Mouse (Mus musculus): ENCODE measurements at regions not wholly inside any gene's neighbourhood (a gene's known extent, or its start where the extent isn't known, plus 50 kb on each side); places are given as distances from the start of the nearest gene placed in this dataset.

GRCm38 (mm10) chr15:62271428-62271827, 1348.6 kb upstream of the A1bg start:
- ATAC-seq (ENCODE audit: extremely low read depth, insufficient number of reproducible peaks, low FRiP score, poor library complexity, severe bottlenecking): no peak

- ATAC-seq (ENCODE audit: extremely low read depth, insufficient number of reproducible peaks, low FRiP score, poor library complexity, severe bottlenecking): no peak
Measured at GRCm38 (mm10) chr15:62268189-62268588, 1345.4 kb upstream of the A1bg start.

GRCm38 (mm10) chr15:62267536-62267935, 1344.7 kb upstream of the A1bg start:
- ATAC-seq (ENCODE audit: extremely low read depth, insufficient number of reproducible peaks, low FRiP score, poor library complexity, severe bottlenecking): no peak

GRCm38 (mm10) chr15:62266025-62266424, 1343.2 kb upstream of the A1bg start:
- ATAC-seq (ENCODE audit: extremely low read depth, insufficient number of reproducible peaks, low FRiP score, poor library complexity, severe bottlenecking): no peak

- peak; percentile 54; the same call in 1 of the 2 replicates for ATAC-seq (ENCODE audit: extremely low read depth, insufficient number of reproducible peaks, low FRiP score, poor library complexity, severe bottlenecking)
Measured at GRCm38 (mm10) chr15:62265484-62265937, 1342.7 kb upstream of the A1bg start.

GRCm38 (mm10) chr15:62264966-62265365, 1342.2 kb upstream of the A1bg start:
- ATAC-seq (ENCODE audit: extremely low read depth, insufficient number of reproducible peaks, low FRiP score, poor library complexity, severe bottlenecking): no peak

- no peak for ATAC-seq (ENCODE audit: extremely low read depth, insufficient number of reproducible peaks, low FRiP score, poor library complexity, severe bottlenecking)
Measured at GRCm38 (mm10) chr15:62264183-62264582, 1341.4 kb upstream of the A1bg start.

- no peak for ATAC-seq (ENCODE audit: extremely low read depth, insufficient number of reproducible peaks, low FRiP score, poor library complexity, severe bottlenecking)
Measured at GRCm38 (mm10) chr15:62262487-62262886, 1339.7 kb upstream of the A1bg start.

GRCm38 (mm10) chr15:62261520-62261919, 1338.7 kb upstream of the A1bg start:
- ATAC-seq (ENCODE audit: extremely low read depth, insufficient number of reproducible peaks, low FRiP score, poor library complexity, severe bottlenecking): no peak

- no peak for ATAC-seq (ENCODE audit: extremely low read depth, insufficient number of reproducible peaks, low FRiP score, poor library complexity, severe bottlenecking)
Measured at GRCm38 (mm10) chr15:62258611-62259010, 1335.8 kb upstream of the A1bg start.

GRCm38 (mm10) chr15:62257955-62258354, 1335.1 kb upstream of the A1bg start:
- no peak for ATAC-seq (ENCODE audit: extremely low read depth, insufficient number of reproducible peaks, low FRiP score, poor library complexity, severe bottlenecking)

GRCm38 (mm10) chr15:62257110-62257667, 1334.4 kb upstream of the A1bg start:
- no peak for ATAC-seq (ENCODE audit: extremely low read depth, insufficient number of reproducible peaks, low FRiP score, poor library complexity, severe bottlenecking)

GRCm38 (mm10) chr15:62255571-62255970, 1332.8 kb upstream of the A1bg start:
- ATAC-seq (ENCODE audit: extremely low read depth, insufficient number of reproducible peaks, low FRiP score, poor library complexity, severe bottlenecking): no peak

GRCm38 (mm10) chr15:62253724-62254123, 1330.9 kb upstream of the A1bg start:
- no peak for ATAC-seq (ENCODE audit: extremely low read depth, insufficient number of reproducible peaks, low FRiP score, poor library complexity, severe bottlenecking)

GRCm38 (mm10) chr15:62252078-62252833, 1329.4 kb upstream of the A1bg start:
- ATAC-seq (ENCODE audit: extremely low read depth, insufficient number of reproducible peaks, low FRiP score, poor library complexity, severe bottlenecking): peak; percentile 68; the same call in 1 of the 2 replicates

GRCm38 (mm10) chr15:62249436-62249835, 1326.6 kb upstream of the A1bg start:
- ATAC-seq (ENCODE audit: extremely low read depth, insufficient number of reproducible peaks, low FRiP score, poor library complexity, severe bottlenecking): no peak

- ATAC-seq (ENCODE audit: extremely low read depth, insufficient number of reproducible peaks, low FRiP score, poor library complexity, severe bottlenecking): no peak
Measured at GRCm38 (mm10) chr15:62246561-62247079, 1323.8 kb upstream of the A1bg start.

GRCm38 (mm10) chr15:62245237-62245636, 1322.4 kb upstream of the A1bg start:
- no peak for ATAC-seq (ENCODE audit: extremely low read depth, insufficient number of reproducible peaks, low FRiP score, poor library complexity, severe bottlenecking)

- no peak for ATAC-seq (ENCODE audit: extremely low read depth, insufficient number of reproducible peaks, low FRiP score, poor library complexity, severe bottlenecking)
Measured at GRCm38 (mm10) chr15:62244819-62245218, 1322.0 kb upstream of the A1bg start.

- ATAC-seq (ENCODE audit: extremely low read depth, insufficient number of reproducible peaks, low FRiP score, poor library complexity, severe bottlenecking): no peak
Measured at GRCm38 (mm10) chr15:62240031-62240430, 1317.2 kb upstream of the A1bg start.

Data from neutrophil, adult 5-6 weeks (primary cell).